Mouse (Mus musculus) urinary bladder, postnatal 10 days (tissue): Measurements from ENCODE around the gene S100a2.

Experiments
- DNase-seq: peaks from one replicate; pipeline ENCODE4 v3.0.0; 2022; ENCODE audit warnings: low spot score

The S100a2 gene

GRCm38 (mm10) chr3:90596810-90597209 is 6.8 kb downstream of the S100a2 start:
- DNase-seq = no peak

- DNase-seq = no peak
Measured at GRCm38 (mm10) chr3:90597736-90598135, 7.7 kb downstream of the S100a2 start.

GRCm38 (mm10) chr3:90598212-90598611 is 8.2 kb downstream of the S100a2 start:
- no peak for DNase-seq

GRCm38 (mm10) chr3:90599401-90599800 is 9.4 kb downstream of the S100a2 start:
- DNase-seq = no peak

GRCm38 (mm10) chr3:90600036-90600435 is 10.0 kb downstream of the S100a2 start:
- DNase-seq = no peak

GRCm38 (mm10) chr3:90600458-90601195 is 10.6 kb downstream of the S100a2 start:
- DNase-seq = no peak

GRCm38 (mm10) chr3:90601486-90602110 is 11.6 kb downstream of the S100a2 start, which contains the start of gene Gm42674:
TSS of gene Gm42674 (plus strand) at chr3:90601904.
- DNase-seq = no peak

GRCm38 (mm10) chr3:90603623-90604022 is 13.6 kb downstream of the S100a2 start, which contains the start of gene S100a4:
TSS of gene S100a4 (plus strand) at chr3:90603771.
- no peak for DNase-seq

GRCm38 (mm10) chr3:90604416-90604815 is 14.4 kb downstream of the S100a2 start:
- no peak for DNase-seq

- DNase-seq = no peak
Measured at GRCm38 (mm10) chr3:90605049-90605448, 15.0 kb downstream of the S100a2 start.

GRCm38 (mm10) chr3:90605736-90606135 is 15.7 kb downstream of the S100a2 start:
- DNase-seq = no peak

- no peak for DNase-seq
Measured at GRCm38 (mm10) chr3:90606185-90606584, 16.1 kb downstream of the S100a2 start.

GRCm38 (mm10) chr3:90607361-90607760 is 17.3 kb downstream of the S100a2 start:
- no peak for DNase-seq

- no peak for DNase-seq
Measured at GRCm38 (mm10) chr3:90608223-90608622, 18.2 kb downstream of the S100a2 start, which contains the start of gene S100a5. TSS of gene S100a5 (plus strand) at chr3:90608523.

- no peak for DNase-seq
Measured at GRCm38 (mm10) chr3:90609102-90609501, 19.1 kb downstream of the S100a2 start.

GRCm38 (mm10) chr3:90611494-90611893 is 21.4 kb downstream of the S100a2 start:
- DNase-seq = no peak

- DNase-seq = no peak
Measured at GRCm38 (mm10) chr3:90612061-90612460, 22.0 kb downstream of the S100a2 start.

GRCm38 (mm10) chr3:90612728-90613291 is 22.8 kb downstream of the S100a2 start, which contains the start of gene S100a6:
TSS of gene S100a6 (plus strand) at chr3:90612882.
- peak; percentile 57 for DNase-seq

GRCm38 (mm10) chr3:90613461-90614147 is 23.6 kb downstream of the S100a2 start:
- DNase-seq = no peak

- no peak for DNase-seq
Measured at GRCm38 (mm10) chr3:90614148-90614530, 24.1 kb downstream of the S100a2 start.

- DNase-seq = no peak
Measured at GRCm38 (mm10) chr3:90614611-90615251, 24.7 kb downstream of the S100a2 start.

GRCm38 (mm10) chr3:90615415-90615814 is 25.4 kb downstream of the S100a2 start:
- DNase-seq = no peak
